Mouse (Mus musculus): ENCODE measurements around the gene Ccnb1ip1. TPM values are rescaled to one million over a fixed set of nuclear protein-coding genes. Genes with fewer than 3 reads are reported as not detected.
"Not testable (repeated sequence)": the region's sequence is repeated elsewhere in the genome, so short reads cannot be mapped to it uniquely, and the experiment has no call there.

The Ccnb1ip1 gene
- not detected in 3 replicates for total RNA-seq (2017)

GRCm38 (mm10) chr14:50807487-50808072 lies at the start of gene Ccnb1ip1, which contains the start of gene Parp2:
Ccnb1ip1 (minus strand) TSS chr14:50807732.
Parp2 (plus strand) TSS chr14:50807841.
- peak; percentile 95 for ATAC-seq (replicated peaks; ENCODE audit: insufficient number of reproducible peaks, low FRiP score, low TSS enrichment, poor library complexity, severe bottlenecking)

GRCm38 (mm10) chr14:50855788-50856187 lies 48.3 kb upstream of the Ccnb1ip1 start:
- no peak for ATAC-seq (replicated peaks; ENCODE audit: insufficient number of reproducible peaks, low FRiP score, low TSS enrichment, poor library complexity, severe bottlenecking)

- no peak for ATAC-seq (replicated peaks; ENCODE audit: insufficient number of reproducible peaks, low FRiP score, low TSS enrichment, poor library complexity, severe bottlenecking)
These were observed 29.7 kb upstream of the Ccnb1ip1 start for GRCm38 (mm10) chr14:50837236-50837635.

GRCm38 (mm10) chr14:50834435-50834834 lies 26.9 kb upstream of the Ccnb1ip1 start:
- ATAC-seq (replicated peaks; ENCODE audit: insufficient number of reproducible peaks, low FRiP score, low TSS enrichment, poor library complexity, severe bottlenecking), result no peak; the same call in 1 of the 2 replicates

GRCm38 (mm10) chr14:50833964-50834363 lies 26.4 kb upstream of the Ccnb1ip1 start:
- ATAC-seq (replicated peaks; ENCODE audit: insufficient number of reproducible peaks, low FRiP score, low TSS enrichment, poor library complexity, severe bottlenecking), result peak; percentile 91

- ATAC-seq (replicated peaks; ENCODE audit: insufficient number of reproducible peaks, low FRiP score, low TSS enrichment, poor library complexity, severe bottlenecking), result peak; percentile 48
These were observed 22.3 kb upstream of the Ccnb1ip1 start for GRCm38 (mm10) chr14:50829878-50830277.

- no peak for ATAC-seq (replicated peaks; ENCODE audit: insufficient number of reproducible peaks, low FRiP score, low TSS enrichment, poor library complexity, severe bottlenecking)
These were observed 19.0 kb upstream of the Ccnb1ip1 start for GRCm38 (mm10) chr14:50826579-50826978.

- peak; percentile 87 for ATAC-seq (replicated peaks; ENCODE audit: insufficient number of reproducible peaks, low FRiP score, low TSS enrichment, poor library complexity, severe bottlenecking)
These were observed 16.7 kb upstream of the Ccnb1ip1 start for GRCm38 (mm10) chr14:50824219-50824618.

GRCm38 (mm10) chr14:50823240-50823639 lies 15.7 kb upstream of the Ccnb1ip1 start:
- ATAC-seq (replicated peaks; ENCODE audit: insufficient number of reproducible peaks, low FRiP score, low TSS enrichment, poor library complexity, severe bottlenecking), result no peak

GRCm38 (mm10) chr14:50813060-50813459 lies 5.5 kb upstream of the Ccnb1ip1 start:
- no peak for ATAC-seq (replicated peaks; ENCODE audit: insufficient number of reproducible peaks, low FRiP score, low TSS enrichment, poor library complexity, severe bottlenecking)

- ATAC-seq (replicated peaks; ENCODE audit: insufficient number of reproducible peaks, low FRiP score, low TSS enrichment, poor library complexity, severe bottlenecking), result not testable (repeated sequence)
These were observed 1.1 kb downstream of the Ccnb1ip1 start for GRCm38 (mm10) chr14:50806469-50806868.

- no peak for ATAC-seq (replicated peaks; ENCODE audit: insufficient number of reproducible peaks, low FRiP score, low TSS enrichment, poor library complexity, severe bottlenecking)
These were observed 2.8 kb downstream of the Ccnb1ip1 start for GRCm38 (mm10) chr14:50804683-50805082.

GRCm38 (mm10) chr14:50802843-50803562 lies 4.5 kb downstream of the Ccnb1ip1 start:
- ATAC-seq (replicated peaks; ENCODE audit: insufficient number of reproducible peaks, low FRiP score, low TSS enrichment, poor library complexity, severe bottlenecking), result no peak

GRCm38 (mm10) chr14:50802441-50802840 lies 5.1 kb downstream of the Ccnb1ip1 start:
- ATAC-seq (replicated peaks; ENCODE audit: insufficient number of reproducible peaks, low FRiP score, low TSS enrichment, poor library complexity, severe bottlenecking), result no peak

- peak; percentile 20; the same call in 1 of the 2 replicates for ATAC-seq (replicated peaks; ENCODE audit: insufficient number of reproducible peaks, low FRiP score, low TSS enrichment, poor library complexity, severe bottlenecking)
These were observed 7.9 kb downstream of the Ccnb1ip1 start for GRCm38 (mm10) chr14:50799502-50800259.

GRCm38 (mm10) chr14:50798512-50798911 lies 9.0 kb downstream of the Ccnb1ip1 start:
- peak; percentile 60 for ATAC-seq (replicated peaks; ENCODE audit: insufficient number of reproducible peaks, low FRiP score, low TSS enrichment, poor library complexity, severe bottlenecking)

- no peak for ATAC-seq (replicated peaks; ENCODE audit: insufficient number of reproducible peaks, low FRiP score, low TSS enrichment, poor library complexity, severe bottlenecking)
These were observed 11.1 kb downstream of the Ccnb1ip1 start for GRCm38 (mm10) chr14:50796464-50796863.

GRCm38 (mm10) chr14:50795965-50796364 lies 11.6 kb downstream of the Ccnb1ip1 start:
- no peak for ATAC-seq (replicated peaks; ENCODE audit: insufficient number of reproducible peaks, low FRiP score, low TSS enrichment, poor library complexity, severe bottlenecking)

- ATAC-seq (replicated peaks; ENCODE audit: insufficient number of reproducible peaks, low FRiP score, low TSS enrichment, poor library complexity, severe bottlenecking), result no peak
These were observed 12.1 kb downstream of the Ccnb1ip1 start for GRCm38 (mm10) chr14:50795261-50795935.
